Mouse (Mus musculus) erythroblast, embryonic 14.5 days (primary cell): ENCODE results near the gene Whrn. TPM values are rescaled to one million over a fixed set of nuclear protein-coding genes. Genes with fewer than 3 reads are reported as not detected.
A peak's percentile ranks its signal among the peaks of the same experiment; 100 is the strongest.

Experiments used
- H3K27me3 ChIP-seq: 2 replicates; pipeline ENCODE4 v1.6.1; 2012; ENCODE audit warnings: inconsistent platforms; ENCODE audit not compliant: control insufficient read depth
- H3K36me3 ChIP-seq: 2 replicates; pipeline ENCODE4 v1.6.1; 2012; ENCODE audit warnings: mild to moderate bottlenecking, inconsistent platforms; ENCODE audit not compliant: control insufficient read depth
- H3K4me1 ChIP-seq: 2 replicates; pipeline ENCODE4 v1.6.1; 2012; ENCODE audit warnings: inconsistent platforms; ENCODE audit not compliant: control insufficient read depth
- H3K4me3 ChIP-seq: replicated peaks from 2 replicates; pipeline ENCODE3; 2012; ENCODE audit warnings: moderate library complexity, mild to moderate bottlenecking, inconsistent platforms
- H3K9me3 ChIP-seq: 2 replicates; pipeline ENCODE4 v1.6.1; 2012; ENCODE audit warnings: low read length, inconsistent platforms, mixed read lengths; ENCODE audit not compliant: control insufficient read depth
- GATA1 ChIP-seq: IDR thresholded peaks from 2 replicates; pipeline ENCODE4 v1.6.1; 2012; ENCODE audit warnings: low read length, inconsistent platforms, mixed read lengths
- TAL1 ChIP-seq: IDR thresholded peaks from 3 replicates; pipeline ENCODE4 v1.6.1; 2012; ENCODE audit warnings: low read length, inconsistent platforms, mixed read lengths
- polyA plus RNA-seq: library from polyadenylated mRNA; stranded (reverse); fragments of >175 nt; gene quantifications from 2 replicates; pipeline ENCODE4 v1.2.3, GENCODE M21; 2012

Gene Whrn
- polyA plus RNA-seq, 1 experiment: 0.04 TPM

GRCm38 (mm10) chr4:63405683-63406082 lies 90.1 kb downstream of the Whrn start:
- Histone ChIP-seq H3K4me1 (peaks cover 96% of the 10 kb centered on the region), H3K27me3 (peaks cover 6% of the 10 kb centered on the region), H3K9me3 (no peaks in the 10 kb centered on the region), H3K36me3 (peaks cover 4% of the 10 kb centered on the region), H3K4me3 (no peak overlapping the region)
- TF ChIP-seq GATA1 (no peak), TAL1 (no peak)

- H3K4me3 ChIP-seq: no peak overlapping the region
- peaks cover 6% of the 10 kb centered on the region for H3K27me3 ChIP-seq
- peaks cover 95% of the 10 kb centered on the region for H3K4me1 ChIP-seq
- no peaks in the 10 kb centered on the region for H3K9me3 ChIP-seq
- TF ChIP-seq GATA1: no peak
- TF ChIP-seq TAL1: no peak
- H3K36me3 ChIP-seq: peaks cover 6% of the 10 kb centered on the region
These were observed 90.7 kb downstream of the Whrn start for GRCm38 (mm10) chr4:63405051-63405450.

GRCm38 (mm10) chr4:63404205-63404604 lies 91.6 kb downstream of the Whrn start:
- no peak overlapping the region for H3K4me3 ChIP-seq
- H3K36me3 ChIP-seq: peaks cover 6% of the 10 kb centered on the region
- H3K27me3 ChIP-seq: peaks cover 4% of the 10 kb centered on the region
- no peaks in the 10 kb centered on the region for H3K9me3 ChIP-seq
- H3K4me1 ChIP-seq: peaks cover 95% of the 10 kb centered on the region
- no peak for TF ChIP-seq TAL1
- TF ChIP-seq GATA1: no peak

- H3K27me3 ChIP-seq: no peaks in the 10 kb centered on the region
- no peaks in the 10 kb centered on the region for H3K9me3 ChIP-seq
- peaks cover 11% of the 10 kb centered on the region for H3K36me3 ChIP-seq
- H3K4me3 ChIP-seq: peak within 1 kb of the TSS; percentile 33
- peaks cover 94% of the 10 kb centered on the region for H3K4me1 ChIP-seq
- TF ChIP-seq GATA1 (no peak), TAL1 (no peak)
These were observed 92.5 kb downstream of the Whrn start, which contains the start of gene Akna for GRCm38 (mm10) chr4:63403040-63403959. TSS of gene Akna (minus strand) at chr4:63403354.

GRCm38 (mm10) chr4:63402558-63402957 lies 93.2 kb downstream of the Whrn start:
- H3K4me1 ChIP-seq: peaks cover 88% of the 10 kb centered on the region
- no peaks in the 10 kb centered on the region for H3K9me3 ChIP-seq
- peak overlapping the region; percentile 33 for H3K4me3 ChIP-seq
- no peak for TF ChIP-seq GATA1
- H3K36me3 ChIP-seq: peaks cover 18% of the 10 kb centered on the region
- H3K27me3 ChIP-seq: no peaks in the 10 kb centered on the region

- TF ChIP-seq GATA1: no peak
- no peak for TF ChIP-seq TAL1
- H3K4me1 ChIP-seq: peaks cover 86% of the 10 kb centered on the region
- H3K9me3 ChIP-seq: no peaks in the 10 kb centered on the region
- no peak overlapping the region for H3K4me3 ChIP-seq
- H3K27me3 ChIP-seq: no peaks in the 10 kb centered on the region
- peaks cover 19% of the 10 kb centered on the region for H3K36me3 ChIP-seq
These were observed 93.7 kb downstream of the Whrn start for GRCm38 (mm10) chr4:63402056-63402455.

- Histone ChIP-seq H3K4me1 (peaks cover 82% of the 10 kb centered on the region), H3K4me3 (no peak overlapping the region), H3K36me3 (peaks cover 19% of the 10 kb centered on the region), H3K9me3 (no peaks in the 10 kb centered on the region), H3K27me3 (no peaks in the 10 kb centered on the region)
- TF ChIP-seq GATA1: no peak
- no peak for TF ChIP-seq TAL1
These were observed 94.2 kb downstream of the Whrn start for GRCm38 (mm10) chr4:63401620-63402019.

GRCm38 (mm10) chr4:63400541-63401306 lies 95.1 kb downstream of the Whrn start:
- TF ChIP-seq TAL1 (no peak), GATA1 (no peak)
- H3K4me1 ChIP-seq: peaks cover 73% of the 10 kb centered on the region
- peaks cover 26% of the 10 kb centered on the region for H3K36me3 ChIP-seq
- H3K27me3 ChIP-seq: no peaks in the 10 kb centered on the region
- H3K4me3 ChIP-seq: no peak overlapping the region
- no peaks in the 10 kb centered on the region for H3K9me3 ChIP-seq

GRCm38 (mm10) chr4:63399691-63400270 lies 96.0 kb downstream of the Whrn start:
- Histone ChIP-seq H3K4me3 (no peak overlapping the region), H3K27me3 (no peaks in the 10 kb centered on the region), H3K4me1 (peaks cover 63% of the 10 kb centered on the region), H3K9me3 (no peaks in the 10 kb centered on the region), H3K36me3 (peaks cover 33% of the 10 kb centered on the region)
- no peak for TF ChIP-seq GATA1
